Mouse (Mus musculus) T-helper 1 cell (primary cell): Measurements from ENCODE around the gene Coil.
"Not testable (repeated sequence)": the region's sequence is repeated elsewhere in the genome, so short reads cannot be mapped to it uniquely, and the experiment has no call there.

Source experiments
- in situ Hi-C: fragments of 300-600 bp; cut with MboI, MseI; formaldehyde crosslinking; loops from one replicate; pipeline ENCODE4 v1.15.1; 2025; ENCODE audit warnings: high pct_unique_total_duplicates

Coil gene

DNA sequence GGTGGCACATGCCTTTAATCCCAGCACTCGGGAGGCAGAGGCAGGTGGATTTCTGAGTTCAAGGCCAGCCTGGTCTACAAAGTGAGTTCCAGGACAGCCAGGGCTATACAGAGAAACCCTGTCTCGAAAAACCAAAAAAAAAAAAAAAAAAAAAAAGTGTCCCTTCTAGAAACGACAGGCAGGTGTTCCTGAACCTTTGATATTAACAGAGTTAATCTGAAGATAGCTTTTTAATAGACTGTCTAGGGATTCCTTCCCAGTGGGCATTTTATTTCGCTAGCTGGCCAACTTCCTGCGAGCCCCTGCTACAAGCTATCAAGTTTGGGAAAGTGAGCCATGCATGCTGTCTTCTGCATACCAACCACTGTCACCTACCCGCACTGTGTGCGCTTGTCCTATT, 71.0 kb downstream of the Coil start:
- in situ Hi-C loops: not testable (repeated sequence)
